Mouse (Mus musculus): Measurements from ENCODE around the gene Cntrob. TPM values are rescaled to one million over a fixed set of nuclear protein-coding genes. Genes with fewer than 3 reads are reported as not detected.

The Cntrob gene
- polyA plus RNA-seq, 1 experiment from 2014 or later: 17.1 TPM

- 32% methylated on average over 8 of the region's 8 CpGs for WGBS
- Histone ChIP-seq H3K36me3 (ENCODE audit: control insufficient read depth, insufficient read depth, low read length) (no peaks in the 10 kb centered on the region), H3K9ac (ENCODE audit: low read depth, low read length) (no peak overlapping the region; the same call in 1 of the 2 replicates), H3K4me3 (ENCODE audit: low read depth, low read length) (no peak overlapping the region), H3K4me2 (peak overlapping the region; percentile 79), H3K27me3 (replicated peaks; ENCODE audit: control insufficient read depth, insufficient read depth, low read length) (peaks cover 35% of the 10 kb centered on the region), H3K9me3 (ENCODE audit: control insufficient read depth, low read length) (no peaks in the 10 kb centered on the region), H3K27ac (ENCODE audit: low read depth, low read length) (no peak overlapping the region), H3K4me1 (replicated peaks; ENCODE audit: control insufficient read depth, insufficient read depth, low read length) (peaks cover 28% of the 10 kb centered on the region)
- DNase-seq (ENCODE audit: low spot score) (no peak), ATAC-seq (replicated peaks; ENCODE audit: low FRiP score) (no peak)
Measured at GRCm38 (mm10) chr11:69332713-69333253, 9.2 kb upstream of the Cntrob start.

- 1% methylated on average over 24 of the region's 24 CpGs for WGBS
- Histone ChIP-seq H3K27ac (ENCODE audit: low read depth, low read length) (no peak overlapping the region), H3K36me3 (ENCODE audit: control insufficient read depth, insufficient read depth, low read length) (no peaks in the 10 kb centered on the region), H3K4me3 (ENCODE audit: low read depth, low read length) (peak overlapping the region; percentile 54), H3K4me1 (replicated peaks; ENCODE audit: control insufficient read depth, insufficient read depth, low read length) (peaks cover 32% of the 10 kb centered on the region), H3K9me3 (ENCODE audit: control insufficient read depth, low read length) (no peaks in the 10 kb centered on the region), H3K9ac (ENCODE audit: low read depth, low read length) (peak overlapping the region; percentile 60), H3K27me3 (replicated peaks; ENCODE audit: control insufficient read depth, insufficient read depth, low read length) (peaks cover 43% of the 10 kb centered on the region), H3K4me2 (peak overlapping the region; percentile 79)
- no peak for ATAC-seq (replicated peaks; ENCODE audit: low FRiP score)
- DNase-seq (ENCODE audit: low spot score): peak; percentile 59
Measured at GRCm38 (mm10) chr11:69331929-69332405, 8.4 kb upstream of the Cntrob start.

- no peak for DNase-seq (ENCODE audit: low spot score)
- Histone ChIP-seq H3K9ac (ENCODE audit: low read depth, low read length) (no peak overlapping the region), H3K4me2 (peak overlapping the region; percentile 79), H3K4me1 (replicated peaks; ENCODE audit: control insufficient read depth, insufficient read depth, low read length) (peaks cover 39% of the 10 kb centered on the region), H3K27me3 (replicated peaks; ENCODE audit: control insufficient read depth, insufficient read depth, low read length) (peaks cover 51% of the 10 kb centered on the region), H3K9me3 (ENCODE audit: control insufficient read depth, low read length) (no peaks in the 10 kb centered on the region), H3K36me3 (ENCODE audit: control insufficient read depth, insufficient read depth, low read length) (no peaks in the 10 kb centered on the region), H3K4me3 (ENCODE audit: low read depth, low read length) (peak overlapping the region; percentile 54; the same call in 1 of the 2 replicates), H3K27ac (ENCODE audit: low read depth, low read length) (no peak overlapping the region)
- 79% methylated on average over 6 of the region's 6 CpGs for WGBS
- no peak for ATAC-seq (replicated peaks; ENCODE audit: low FRiP score)
Measured at GRCm38 (mm10) chr11:69331152-69331551, 7.6 kb upstream of the Cntrob start.

- H3K27me3 ChIP-seq (replicated peaks; ENCODE audit: control insufficient read depth, insufficient read depth, low read length): peaks cover 51% of the 10 kb centered on the region
Measured at GRCm38 (mm10) chr11:69328517-69328916, 4.9 kb upstream of the Cntrob start.

GRCm38 (mm10) chr11:69327648-69328047 is 4.1 kb upstream of the Cntrob start:
- WGBS: 22% methylated on average over 6 of the region's 6 CpGs
- Histone ChIP-seq H3K9ac (ENCODE audit: low read depth, low read length) (no peak overlapping the region), H3K27me3 (replicated peaks; ENCODE audit: control insufficient read depth, insufficient read depth, low read length) (peaks cover 51% of the 10 kb centered on the region), H3K27ac (ENCODE audit: low read depth, low read length) (no peak overlapping the region), H3K9me3 (ENCODE audit: control insufficient read depth, low read length) (no peaks in the 10 kb centered on the region), H3K36me3 (ENCODE audit: control insufficient read depth, insufficient read depth, low read length) (no peaks in the 10 kb centered on the region), H3K4me1 (replicated peaks; ENCODE audit: control insufficient read depth, insufficient read depth, low read length) (peaks cover 43% of the 10 kb centered on the region), H3K4me3 (ENCODE audit: low read depth, low read length) (no peak overlapping the region), H3K4me2 (no peak overlapping the region; the same call in 1 of the 2 replicates)
- no peak for ATAC-seq (replicated peaks; ENCODE audit: low FRiP score)
- DNase-seq (ENCODE audit: low spot score): no peak

More at GRCm38 (mm10) chr11:69328517-69328916, 4.9 kb upstream of the Cntrob start:
- no peak overlapping the region for H3K27ac ChIP-seq (ENCODE audit: low read depth, low read length)
- DNase-seq (ENCODE audit: low spot score) (no peak), ATAC-seq (replicated peaks; ENCODE audit: low FRiP score) (no peak)
- H3K9me3 ChIP-seq (ENCODE audit: control insufficient read depth, low read length): no peaks in the 10 kb centered on the region
- no peaks in the 10 kb centered on the region for H3K36me3 ChIP-seq (ENCODE audit: control insufficient read depth, insufficient read depth, low read length)
- WGBS: 85% methylated on average over 6 of the region's 6 CpGs
- H3K4me3 ChIP-seq (ENCODE audit: low read depth, low read length): no peak overlapping the region
- H3K4me2 ChIP-seq: no peak overlapping the region
- H3K9ac ChIP-seq (ENCODE audit: low read depth, low read length): no peak overlapping the region
- peaks cover 47% of the 10 kb centered on the region for H3K4me1 ChIP-seq (replicated peaks; ENCODE audit: control insufficient read depth, insufficient read depth, low read length)

GRCm38 (mm10) chr11:69327157-69327442 is 3.5 kb upstream of the Cntrob start:
- peak overlapping the region; percentile 64; the same call in 1 of the 2 replicates for H3K4me3 ChIP-seq (ENCODE audit: low read depth, low read length)
- 19% methylated on average over 9 of the region's 9 CpGs for WGBS
- no peak overlapping the region for H3K9ac ChIP-seq (ENCODE audit: low read depth, low read length)
- DNase-seq (ENCODE audit: low spot score): no peak
- H3K4me1 ChIP-seq (replicated peaks; ENCODE audit: control insufficient read depth, insufficient read depth, low read length): peaks cover 43% of the 10 kb centered on the region
- no peaks in the 10 kb centered on the region for H3K36me3 ChIP-seq (ENCODE audit: control insufficient read depth, insufficient read depth, low read length)
- H3K27ac ChIP-seq (ENCODE audit: low read depth, low read length): no peak overlapping the region
- 0 out of 2 replicates have a peak overlapping the region, but pooled peaks have one; percentile 100 for H3K4me2 ChIP-seq
- H3K27me3 ChIP-seq (replicated peaks; ENCODE audit: control insufficient read depth, insufficient read depth, low read length): peaks cover 51% of the 10 kb centered on the region
- no peaks in the 10 kb centered on the region for H3K9me3 ChIP-seq (ENCODE audit: control insufficient read depth, low read length)
- ATAC-seq (replicated peaks; ENCODE audit: low FRiP score): no peak

GRCm38 (mm10) chr11:69326408-69327156 is 3.0 kb upstream of the Cntrob start:
- peak overlapping the region; percentile 100 for H3K4me2 ChIP-seq
- 1% methylated on average over 45 of the region's 45 CpGs for WGBS
- ATAC-seq (replicated peaks; ENCODE audit: low FRiP score) (no peak), DNase-seq (ENCODE audit: low spot score) (no peak)
- no peaks in the 10 kb centered on the region for H3K9me3 ChIP-seq (ENCODE audit: control insufficient read depth, low read length)
- no peaks in the 10 kb centered on the region for H3K36me3 ChIP-seq (ENCODE audit: control insufficient read depth, insufficient read depth, low read length)
- H3K27ac ChIP-seq (ENCODE audit: low read depth, low read length): no peak overlapping the region; the same call in 1 of the 2 replicates
- H3K4me3 ChIP-seq (ENCODE audit: low read depth, low read length): peak overlapping the region; percentile 64
- H3K27me3 ChIP-seq (replicated peaks; ENCODE audit: control insufficient read depth, insufficient read depth, low read length): peaks cover 48% of the 10 kb centered on the region
- peaks cover 41% of the 10 kb centered on the region for H3K4me1 ChIP-seq (replicated peaks; ENCODE audit: control insufficient read depth, insufficient read depth, low read length)
- peak overlapping the region; percentile 64 for H3K9ac ChIP-seq (ENCODE audit: low read depth, low read length)

- Histone ChIP-seq H3K4me1 (replicated peaks; ENCODE audit: control insufficient read depth, insufficient read depth, low read length) (peaks cover 39% of the 10 kb centered on the region), H3K4me3 (ENCODE audit: low read depth, low read length) (peak within 1 kb of the TSS; percentile 64), H3K36me3 (ENCODE audit: control insufficient read depth, insufficient read depth, low read length) (no peaks in the 10 kb centered on the region), H3K27me3 (replicated peaks; ENCODE audit: control insufficient read depth, insufficient read depth, low read length) (peaks cover 42% of the 10 kb centered on the region), H3K9ac (ENCODE audit: low read depth, low read length) (peak within 1 kb of the TSS; percentile 64), H3K9me3 (ENCODE audit: control insufficient read depth, low read length) (no peaks in the 10 kb centered on the region), H3K4me2 (peak within 1 kb of the TSS; percentile 100), H3K27ac (ENCODE audit: low read depth, low read length) (peak within 1 kb of the TSS; percentile 19; the same call in 1 of the 2 replicates)
- ATAC-seq (replicated peaks; ENCODE audit: low FRiP score) (peak; percentile 64), DNase-seq (ENCODE audit: low spot score) (peak; percentile 82)
- 10% methylated on average over 26 of the region's 26 CpGs for WGBS
Measured at GRCm38 (mm10) chr11:69325628-69326407, 2.2 kb upstream of the Cntrob start, which contains the start of gene Kcnab3. TSS of gene Kcnab3 (plus strand) at chr11:69326258.
